Mouse (Mus musculus): ENCODE results near the gene Ubr2.

GRCm38 (mm10) chr17:47038844-47039803, 28.8 kb upstream of the Ubr2 start:
- TF ChIP-seq POLR2A (IDR thresholded peaks at IDR 0.05; ENCODE audit: low read depth, low read length) (no peak), CTCF (conservative IDR thresholded peaks at IDR 0.05; ENCODE audit: insufficient read depth, insufficient read length, low read depth, low read length) (peak; percentile 97)
